Mouse (Mus musculus) G1E-ER4 (cell line): ENCODE measurements around the gene Arnt. TPM values are rescaled to one million over a fixed set of nuclear protein-coding genes. Genes with fewer than 3 reads are reported as not detected.

ENCODE experiments used
- GATA1 ChIP-seq: IDR thresholded peaks from one replicate; pipeline ENCODE4 v1.8.0; 2012; ENCODE audit warnings: low read length, inconsistent platforms
- polyA plus RNA-seq: library from polyadenylated mRNA; stranded (reverse); fragments of >175 nt; gene quantifications from 2 replicates; pipeline ENCODE4 v1.2.3, GENCODE M21; 2012

Gene Arnt
- polyA plus RNA-seq: 49.7 and 51.0 TPM in 2 replicates

DNA sequence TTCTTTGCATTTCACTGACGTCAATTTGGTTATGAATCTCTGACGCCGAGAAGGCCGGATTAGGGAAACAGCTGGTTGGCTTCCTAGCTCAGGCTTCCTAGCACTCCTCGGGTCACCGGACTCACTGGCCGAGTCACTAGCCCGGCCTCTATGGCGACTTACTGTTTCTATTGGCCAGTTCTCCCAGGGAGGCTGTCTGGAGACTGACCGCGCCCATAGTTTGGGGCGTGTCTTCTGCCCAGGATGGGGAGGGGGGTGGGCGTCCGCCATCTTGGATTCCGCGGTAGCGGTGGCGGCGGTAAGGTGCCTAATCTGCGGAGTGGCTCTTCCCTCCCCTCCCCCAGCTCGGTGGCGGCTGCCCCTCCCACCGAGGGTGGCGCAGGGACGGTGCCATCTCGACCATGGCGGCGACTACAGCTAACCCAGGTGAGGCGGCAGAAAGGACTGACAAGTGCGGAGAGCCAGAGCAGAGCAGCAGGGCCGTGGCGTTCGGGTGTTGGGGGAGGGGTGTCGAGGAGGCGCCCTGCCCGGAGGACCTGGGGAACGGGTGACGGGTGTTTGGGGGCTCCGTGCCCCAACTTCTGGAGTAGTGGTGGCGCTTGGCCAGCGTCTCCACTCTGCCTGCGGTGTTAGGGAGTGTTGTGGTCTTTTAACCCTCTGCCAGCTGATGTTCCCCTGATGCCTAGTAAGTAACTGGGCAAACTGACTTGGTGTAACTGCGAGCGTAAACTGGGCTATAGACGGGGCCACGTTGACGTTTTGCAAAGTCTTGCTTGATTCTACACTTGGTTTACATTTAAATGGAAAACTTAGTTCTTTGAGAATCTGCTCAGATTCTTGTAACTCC lies at the start of gene Arnt:
Gene Arnt (plus strand): TSS at position 253 of the 847 bp plus-strand sequence.
- TF ChIP-seq GATA1: no peak

DNA sequence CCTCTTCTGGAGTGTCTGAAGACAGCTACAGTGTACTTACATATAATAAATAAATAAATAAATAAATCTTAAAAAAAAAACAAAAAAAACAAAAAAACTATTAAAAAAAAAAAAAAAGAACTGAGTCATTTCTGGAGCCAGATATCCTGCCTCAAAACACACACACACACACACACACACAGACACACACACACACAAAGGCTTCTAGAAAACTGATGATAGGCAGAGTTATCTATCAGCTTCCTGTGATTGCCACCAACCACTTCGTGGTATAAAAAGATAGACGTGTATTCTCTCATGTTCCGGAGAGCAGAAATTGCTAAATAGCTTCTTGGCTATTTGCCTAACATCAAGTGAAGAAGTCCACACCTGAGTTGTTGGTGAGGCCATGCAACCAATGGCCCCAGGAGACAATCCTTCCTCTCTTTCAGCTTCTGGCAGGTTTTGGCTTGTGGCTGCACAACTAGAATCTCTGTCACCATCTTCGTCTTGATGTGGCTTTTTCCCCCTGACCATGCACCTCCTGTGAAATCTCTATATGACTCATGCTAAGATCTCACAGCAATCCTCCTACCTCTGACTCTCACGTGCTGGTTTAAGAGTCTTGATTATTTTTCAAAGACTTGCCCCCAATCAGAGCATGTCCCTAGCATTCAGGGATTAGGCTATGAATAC lies 48.6 kb upstream of the Arnt start:
- TF ChIP-seq GATA1: no peak

DNA sequence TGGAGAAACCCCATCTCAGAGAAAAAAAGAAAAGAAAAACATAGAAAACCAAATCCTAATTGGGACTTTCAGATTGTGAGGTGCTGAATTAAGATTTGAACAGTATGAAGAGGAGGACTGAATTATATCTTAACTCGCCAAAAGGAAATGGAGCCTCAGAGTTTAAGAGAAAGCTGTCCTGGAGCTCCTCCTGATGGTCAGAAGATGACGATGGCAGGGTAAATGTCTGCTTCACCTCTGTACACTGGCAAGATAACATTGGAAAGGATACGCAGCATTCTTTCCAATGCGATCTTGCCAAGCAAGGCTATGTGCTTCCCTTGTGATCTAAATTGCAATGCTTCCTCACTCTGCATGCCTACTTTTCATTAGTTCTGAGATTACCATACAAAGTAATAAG lies 39.8 kb upstream of the Arnt start:
- TF ChIP-seq GATA1: no peak

DNA sequence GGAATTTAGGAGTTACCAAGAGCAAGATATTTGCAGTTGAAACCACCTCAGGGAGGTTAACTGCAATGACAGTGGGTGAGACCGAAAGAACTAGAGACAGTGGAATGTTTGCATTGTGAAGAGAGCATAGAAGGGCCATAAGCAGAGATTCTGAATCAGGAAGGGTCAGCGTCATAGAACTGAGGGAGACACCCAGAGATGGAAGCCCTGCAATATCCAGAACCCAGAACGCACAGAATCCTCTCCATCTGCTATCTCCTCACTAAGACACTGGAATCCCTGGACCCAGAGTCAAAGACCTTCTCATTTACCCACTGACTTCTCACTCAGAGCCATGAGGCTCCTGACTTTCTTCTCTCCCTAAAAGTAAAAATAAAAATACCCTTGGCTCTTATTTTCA lies 31.4 kb upstream of the Arnt start, which contains the start of gene 4930558C23Rik:
Gene 4930558C23Rik (minus strand): TSS at position 101 of the 400 bp plus-strand sequence.
- TF ChIP-seq GATA1: no peak

DNA sequence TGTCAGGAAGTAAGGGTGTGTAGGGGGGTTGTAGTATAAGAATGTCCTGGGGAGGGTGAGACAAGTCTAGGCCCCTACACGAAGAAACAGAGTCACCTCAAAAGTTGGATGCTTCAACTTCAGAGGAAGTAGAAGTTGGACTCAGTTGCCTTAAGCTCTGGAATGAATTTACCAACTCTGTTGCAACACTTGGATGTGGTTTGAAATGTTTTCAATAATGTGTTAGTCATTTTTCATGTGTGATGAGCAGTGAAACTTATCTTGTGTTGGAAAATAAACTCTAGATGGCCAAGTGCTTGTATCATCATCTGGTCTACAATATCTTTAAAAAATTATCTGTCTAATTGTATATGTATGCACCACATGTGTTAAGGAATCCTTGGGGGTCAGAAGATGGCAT lies 26.5 kb upstream of the Arnt start:
- TF ChIP-seq GATA1: no peak

DNA sequence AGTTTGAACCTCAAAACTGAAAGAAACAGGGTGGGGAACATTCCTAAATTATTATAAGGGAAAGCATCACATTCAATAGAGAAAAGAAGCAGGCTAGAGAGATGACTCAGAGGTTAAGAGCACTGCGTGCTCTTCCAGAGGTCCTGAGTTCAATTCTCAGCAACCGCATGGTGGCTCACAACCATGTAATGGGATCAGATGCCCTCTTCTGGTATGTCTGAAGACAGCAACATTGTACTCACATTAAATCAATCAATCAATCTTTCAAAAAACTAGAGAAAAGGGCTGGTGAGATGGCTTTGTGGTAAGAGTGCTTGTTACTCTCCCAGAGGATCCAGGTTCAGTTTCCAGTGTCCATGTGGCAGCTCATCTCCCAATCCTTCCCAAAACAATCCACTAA lies 25.3 kb upstream of the Arnt start:
- TF ChIP-seq GATA1: no peak

DNA sequence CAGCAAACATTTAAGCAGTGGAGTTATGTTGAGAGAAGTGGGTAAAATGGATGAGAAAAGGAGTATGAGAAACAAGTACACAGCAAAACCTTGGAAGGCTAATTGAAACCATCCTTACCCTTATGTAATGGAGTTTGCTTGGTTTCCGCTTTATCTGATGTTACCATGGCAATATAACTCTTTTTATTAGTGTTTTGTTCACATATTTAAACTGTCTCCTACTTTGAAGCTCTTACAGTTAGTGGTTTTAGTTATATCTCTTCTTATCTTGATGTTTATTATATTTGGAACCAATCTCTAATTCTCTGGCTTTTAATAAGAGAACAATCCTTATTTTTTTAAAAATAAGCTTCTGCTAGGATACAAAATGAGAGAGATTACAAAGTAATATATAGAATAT lies 21.9 kb upstream of the Arnt start:
- no peak for TF ChIP-seq GATA1

DNA sequence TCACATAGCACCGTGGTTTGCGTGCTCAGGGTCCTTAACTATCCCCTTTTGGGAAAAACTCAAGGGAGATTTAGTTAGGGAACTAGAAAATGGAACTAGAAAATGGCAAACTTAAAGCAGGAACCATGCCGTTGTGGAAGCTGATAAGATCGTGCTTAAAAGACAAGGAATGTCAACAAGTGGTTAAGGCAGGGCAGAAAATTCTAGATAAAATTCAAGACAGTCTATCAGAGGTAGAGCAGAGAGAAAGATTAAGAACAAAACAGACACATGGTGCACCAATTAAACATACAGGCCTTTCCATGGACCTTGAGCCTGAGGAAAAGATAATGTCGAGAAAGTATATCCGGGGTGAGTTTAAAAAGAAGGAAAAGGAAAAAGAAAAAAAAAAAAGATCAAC lies 16.3 kb upstream of the Arnt start:
- no peak for TF ChIP-seq GATA1

DNA sequence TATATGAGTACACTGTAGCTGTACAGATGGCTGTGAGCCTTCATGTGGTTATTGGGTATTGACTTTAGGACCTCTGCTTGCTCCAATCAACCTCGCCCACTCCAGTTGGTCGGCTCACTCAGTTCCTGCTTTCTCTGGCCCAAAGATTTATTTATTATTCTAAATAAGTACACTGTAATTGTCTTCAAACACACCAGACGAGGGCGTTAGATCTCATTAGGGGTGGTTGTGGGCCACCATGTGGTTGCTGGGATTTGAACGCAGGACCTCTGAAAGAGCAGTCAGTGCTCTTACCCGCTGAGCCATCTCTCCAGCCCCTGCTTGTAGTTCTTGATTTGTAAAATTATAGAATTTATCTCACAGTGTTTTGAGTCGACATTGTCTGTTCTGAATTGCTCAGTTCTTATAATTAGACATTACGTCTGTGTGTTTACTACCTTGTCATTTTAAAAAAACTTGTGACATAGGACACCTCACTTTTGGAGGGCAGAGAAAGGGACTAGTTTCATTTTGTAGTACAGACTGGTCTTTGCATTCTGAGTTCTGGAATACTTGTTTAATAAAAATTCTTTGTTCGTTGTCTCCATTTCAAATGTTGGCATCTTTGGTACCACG lies 780 bp upstream of the Arnt start:
- no peak for TF ChIP-seq GATA1

DNA sequence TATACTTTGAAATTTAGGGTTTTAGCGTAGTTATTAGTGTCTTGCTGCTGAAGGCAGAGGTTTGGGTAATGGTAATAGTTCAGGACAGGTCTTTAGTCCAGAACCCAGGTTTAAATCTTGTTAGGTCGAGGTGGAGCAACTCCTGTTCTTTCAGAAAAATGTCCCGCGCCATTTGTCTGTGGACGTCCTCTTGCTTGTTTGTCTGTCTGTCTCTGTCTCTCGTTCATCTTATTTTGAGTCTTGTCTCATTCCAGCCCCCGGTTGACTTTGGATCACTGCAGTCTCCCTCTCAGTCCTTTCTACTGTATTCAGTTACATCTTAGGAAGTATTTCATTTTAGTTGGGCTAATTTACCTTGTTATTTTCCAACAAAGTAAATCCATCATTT lies 789 bp downstream of the Arnt start:
- no peak for TF ChIP-seq GATA1

DNA sequence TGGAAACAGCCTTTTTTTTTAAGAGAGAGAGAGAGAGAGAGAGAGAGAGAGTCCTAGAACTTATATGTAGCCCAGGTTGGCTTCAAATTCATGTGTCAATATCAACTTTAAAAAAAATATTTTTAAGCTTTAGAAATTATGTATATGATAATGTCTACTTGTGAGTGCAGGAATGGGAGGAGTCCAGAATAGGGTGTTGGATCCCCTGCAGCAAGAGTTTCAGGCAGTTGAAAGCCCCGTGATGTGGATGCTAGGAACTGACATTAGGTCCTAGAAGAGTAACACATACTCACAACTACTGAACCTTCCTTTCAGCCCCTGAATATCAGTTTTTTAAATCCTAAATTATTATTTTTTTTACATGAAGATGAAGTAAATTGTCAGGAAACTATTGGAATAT lies 1.4 kb downstream of the Arnt start:
- no peak for TF ChIP-seq GATA1

DNA sequence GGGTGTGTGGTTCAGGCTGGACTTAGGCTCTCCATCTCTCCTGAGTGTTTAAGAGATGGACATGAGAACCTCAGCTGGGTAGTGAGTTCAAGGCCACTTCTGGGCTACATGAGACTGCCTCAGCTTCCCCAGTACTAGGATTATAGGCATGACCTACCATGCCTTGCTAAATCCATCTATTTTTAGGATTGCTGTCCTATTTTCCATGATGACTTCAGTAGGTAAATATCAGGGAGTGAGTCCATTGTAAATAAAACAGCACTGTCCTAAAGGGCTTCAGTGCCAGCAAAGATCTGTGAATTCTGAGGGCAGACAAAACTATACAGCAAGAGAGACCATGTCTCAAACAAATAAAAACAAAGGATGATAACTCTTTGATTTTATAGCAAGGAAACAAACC lies 5.5 kb downstream of the Arnt start:
- TF ChIP-seq GATA1: no peak

DNA sequence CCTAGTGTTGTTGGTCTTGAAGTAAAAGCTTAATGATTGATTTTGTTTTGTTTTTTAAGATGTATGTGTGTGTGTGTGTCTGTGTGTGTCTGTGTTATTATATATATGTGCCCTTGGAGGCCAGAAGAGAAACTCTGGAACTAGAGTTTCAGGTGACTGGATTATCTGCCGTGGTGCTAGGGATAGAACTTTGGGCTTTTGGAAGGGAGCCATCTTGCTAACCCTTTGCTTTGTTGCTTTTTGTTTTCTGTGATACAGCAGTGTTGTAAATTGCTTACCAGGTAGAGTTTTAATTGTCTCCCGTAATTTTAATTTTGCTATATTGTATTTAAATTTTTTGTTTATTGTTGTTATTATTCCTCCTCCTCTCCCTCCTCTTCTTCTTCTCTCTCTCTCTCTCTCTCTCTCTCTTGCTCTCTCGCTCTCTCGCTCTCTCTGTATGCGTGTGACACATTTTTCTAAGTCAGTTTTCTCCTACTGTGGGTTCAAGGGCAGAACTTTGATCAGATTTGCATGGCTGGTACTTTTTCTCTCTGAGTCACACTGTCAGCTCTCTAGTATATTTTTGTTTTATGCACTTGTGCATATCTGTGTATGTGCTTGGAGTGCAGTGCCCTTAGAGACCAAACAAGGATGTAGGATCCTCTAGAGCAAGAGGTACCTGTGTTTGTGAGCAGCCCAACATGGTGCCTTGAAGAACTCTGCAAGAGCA lies 8.4 kb downstream of the Arnt start:
- no peak for TF ChIP-seq GATA1

DNA sequence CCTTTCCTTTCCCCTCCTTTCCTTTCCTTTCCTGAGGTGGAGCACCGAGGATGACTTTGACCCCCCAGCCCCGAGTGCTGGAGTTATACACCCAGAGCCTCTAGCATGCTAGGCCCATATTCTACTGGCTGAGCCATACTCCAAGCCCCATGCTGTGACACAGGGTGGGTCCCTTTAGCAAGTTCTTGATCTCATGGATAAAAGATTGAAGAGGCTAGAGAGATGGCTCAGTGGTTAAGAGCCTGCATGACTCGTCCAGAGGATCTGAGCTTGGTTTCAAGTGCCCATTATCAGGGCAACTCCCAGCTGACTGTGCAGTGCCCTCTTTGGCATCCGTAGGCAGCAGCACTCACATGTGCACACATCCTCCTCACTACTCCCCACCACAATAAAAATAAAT lies 11.1 kb downstream of the Arnt start:
- no peak for TF ChIP-seq GATA1

DNA sequence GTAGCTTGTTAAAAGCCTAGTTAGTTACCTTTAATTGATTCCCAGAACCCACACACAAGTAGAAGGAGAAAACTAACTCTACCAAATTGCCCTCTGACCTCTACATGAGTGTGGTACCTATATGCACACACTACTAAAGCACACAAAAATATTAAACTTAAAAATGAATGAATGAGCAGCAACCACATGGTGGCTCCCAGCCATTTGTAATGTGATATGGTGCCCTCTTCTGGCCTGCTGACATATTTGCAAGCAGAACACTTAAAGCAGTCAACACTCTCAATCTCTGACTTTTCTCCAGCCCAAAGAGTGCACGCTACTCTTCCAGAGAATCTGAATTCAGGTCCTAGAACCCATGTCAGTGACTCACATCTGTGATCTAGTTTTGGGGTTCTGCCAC lies 16.2 kb downstream of the Arnt start:
- TF ChIP-seq GATA1: no peak

DNA sequence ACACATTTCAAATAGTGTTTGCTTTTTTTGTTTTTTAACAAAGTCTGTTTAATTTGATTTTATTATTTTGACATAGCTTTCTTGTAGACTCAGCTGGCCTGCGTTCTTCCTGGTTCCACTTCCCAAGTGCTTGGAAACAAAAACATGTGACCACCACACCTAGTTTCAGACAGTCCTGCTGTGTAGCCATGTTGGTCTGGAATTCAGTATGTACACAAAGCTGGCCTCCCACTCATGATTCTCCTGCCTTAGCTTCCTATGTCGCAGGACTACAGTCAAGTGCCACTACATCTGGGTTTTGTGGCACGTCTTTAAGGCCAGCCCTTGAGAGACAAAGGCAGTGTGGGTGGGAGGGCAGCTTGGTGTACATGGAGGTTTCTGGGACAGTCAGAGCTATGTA lies 16.7 kb downstream of the Arnt start:
- TF ChIP-seq GATA1: no peak
